Mouse (Mus musculus) megakaryocyte, embryonic 14.5 days (primary cell): ENCODE measurements around the gene Ahr.

Source experiments
- FLI1 ChIP-seq: IDR thresholded peaks from 2 replicates; pipeline ENCODE4 v1.6.1; 2012; ENCODE audit warnings: low read length, inconsistent platforms, mixed read lengths
- GATA1 ChIP-seq: IDR thresholded peaks from 3 replicates; pipeline ENCODE4 v1.6.1; 2012; ENCODE audit warnings: mixed read lengths, low read length, inconsistent platforms, borderline replicate concordance

DNA sequence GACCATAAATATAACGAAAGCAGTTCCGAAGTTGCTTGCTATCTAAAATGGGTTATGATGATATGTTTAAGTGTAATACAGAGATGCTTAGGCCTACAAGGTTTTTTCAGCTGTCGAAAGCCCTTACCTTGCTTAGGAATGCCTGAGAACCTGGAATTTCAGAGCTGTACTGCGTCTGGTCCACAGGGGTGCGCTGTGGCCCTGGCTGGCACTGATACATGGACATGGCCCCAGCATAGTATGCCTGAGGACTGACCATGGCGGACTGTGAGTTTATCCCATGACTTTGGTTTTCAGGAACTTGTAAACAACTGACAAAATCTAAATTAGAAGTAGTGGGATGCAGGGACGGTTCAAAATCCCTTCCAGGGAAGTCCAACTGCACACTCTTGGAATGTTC, 31.3 kb downstream of the Ahr start:
- TF ChIP-seq GATA1 (no peak), FLI1 (no peak)
